In the genomic region with DNA sequence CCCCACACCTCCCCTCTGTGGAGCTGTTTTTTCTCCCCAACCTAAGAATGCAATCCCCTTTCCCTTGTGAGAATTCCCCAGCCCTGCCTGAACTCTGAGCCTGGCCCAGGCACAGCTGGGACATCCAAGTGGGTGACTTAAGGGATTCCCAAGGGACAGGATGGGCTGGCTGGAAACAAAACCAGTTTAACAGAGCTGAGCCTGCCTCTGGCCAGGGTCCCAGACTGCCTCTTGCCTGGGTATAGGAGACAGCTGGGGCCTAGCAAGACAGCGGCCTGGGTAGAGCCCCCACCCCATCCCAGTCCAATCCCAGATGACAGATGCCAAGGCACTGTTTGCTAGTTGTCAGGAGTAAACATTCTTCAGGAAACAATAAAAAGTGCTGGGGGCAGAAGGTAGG, we compare ENCODE assay signal across 16 mouse cellular contexts. TPM values are rescaled to one million over a fixed set of nuclear protein-coding genes. Genes with fewer than 3 reads are reported as not detected.
DNase-seq lines count a peak whose midpoint lies in the region; ATAC-seq and TF ChIP-seq lines count a peak whose summit lies in the region.
"Had no signal": no experiment of that assay in that cellular context is flagged by ENCODE, and none has a peak within 500 bp of the region (broad histone marks: within the 10 kb centered on the region; RNA-seq: fewer than 3 reads in every experiment).

No protein-coding gene starts in this region.

- H3K4me2 ChIP-seq in hindbrain, postnatal 0 days (ENCODE audit: low read depth, low read length), result no peak overlapping the region
- H3K4me2 ChIP-seq in hindbrain, embryonic 12.5 days (replicated peaks), result no peak overlapping the region
- H3K4me2 ChIP-seq in neural tube, embryonic 13.5 days, result no peak overlapping the region
- H3K4me2 ChIP-seq: liver, embryonic 11.5 days had no signal

- no peak overlapping the region for H3K9ac ChIP-seq in hindbrain, postnatal 0 days (replicated peaks; ENCODE audit: low read length)
- H3K9ac ChIP-seq in hindbrain, embryonic 12.5 days, result no peak overlapping the region
- no peak overlapping the region for H3K9ac ChIP-seq in neural tube, embryonic 13.5 days

- ATAC-seq in hindbrain, postnatal 0 days, result peak; percentile 35; the same call in 1 of the 2 replicates
- no peak for ATAC-seq in hindbrain, embryonic 12.5 days (ENCODE audit: low FRiP score)
- no peak for ATAC-seq in neural tube, embryonic 13.5 days (ENCODE audit: low read depth)
- ATAC-seq: intestine, postnatal 0 days had no signal

- H3K27me3 ChIP-seq in hindbrain, postnatal 0 days (ENCODE audit: insufficient read depth, low read length), result no peaks in the 10 kb centered on the region
- H3K27me3 ChIP-seq in hindbrain, embryonic 12.5 days, result peaks cover 21% of the 10 kb centered on the region
- peaks cover 16% of the 10 kb centered on the region; the same call in 1 of the 2 replicates for H3K27me3 ChIP-seq in neural tube, embryonic 13.5 days

- WGBS in hindbrain, postnatal 0 days, result 18% methylated on average over 1 of the region's 1 CpGs
- WGBS in hindbrain, embryonic 12.5 days, result 71% methylated on average over 1 of the region's 1 CpGs
- WGBS in neural tube, embryonic 13.5 days, result 63% methylated on average over 1 of the region's 1 CpGs

- H3K36me3 ChIP-seq in hindbrain, postnatal 0 days (ENCODE audit: insufficient read depth, low read length), result no peaks in the 10 kb centered on the region
- no peaks in the 10 kb centered on the region for H3K36me3 ChIP-seq in hindbrain, embryonic 12.5 days
- no peaks in the 10 kb centered on the region for H3K36me3 ChIP-seq in neural tube, embryonic 13.5 days

- no peak overlapping the region for H3K4me3 ChIP-seq in hindbrain, postnatal 0 days (ENCODE audit: low read length)
- H3K4me3 ChIP-seq in hindbrain, embryonic 12.5 days, result no peak overlapping the region
- no peak overlapping the region for H3K4me3 ChIP-seq in neural tube, embryonic 13.5 days
- H3K4me3 ChIP-seq: heart, adult 2 months; megakaryocyte, embryonic 14.5 days had no signal

- DNase-seq in adrenal gland, postnatal 25 days, result peak; percentile 30
- DNase-seq in adrenal gland, postnatal 4 days (ENCODE audit: low spot score in 2 of 2), result no peak
- peak; percentile 75 for DNase-seq in hindbrain, postnatal 0 days (ENCODE audit: low spot score)
- DNase-seq in neural tube, embryonic 10.5 days (ENCODE audit: extremely low spot score, low spot score), result no peak
- no peak for DNase-seq in right cerebral cortex, adult 2 months (ENCODE audit: low spot score in 2 of 2)
- DNase-seq in embryo, embryonic 9.5 days (ENCODE audit: extremely low spot score), result no peak
- DNase-seq: heart, adult 2 months; heart, postnatal 10 days; retina, postnatal 1 day; thymus, postnatal 25 days had no signal

- H3K9me3 ChIP-seq in hindbrain, postnatal 0 days (ENCODE audit: low read length), result no peaks in the 10 kb centered on the region
- H3K9me3 ChIP-seq in hindbrain, embryonic 12.5 days (replicated peaks), result no peaks in the 10 kb centered on the region
- H3K9me3 ChIP-seq in neural tube, embryonic 13.5 days, result no peaks in the 10 kb centered on the region
- H3K9me3 ChIP-seq: megakaryocyte, embryonic 14.5 days had no signal

- H3K4me1 ChIP-seq in hindbrain, postnatal 0 days (ENCODE audit: insufficient read depth, low read length), result peaks cover 11% of the 10 kb centered on the region
- H3K4me1 ChIP-seq in hindbrain, embryonic 12.5 days, result peaks cover 13% of the 10 kb centered on the region
- peaks cover 19% of the 10 kb centered on the region for H3K4me1 ChIP-seq in neural tube, embryonic 13.5 days (replicated peaks)

- H3K27ac ChIP-seq in hindbrain, postnatal 0 days, result no peak overlapping the region
- no peak overlapping the region for H3K27ac ChIP-seq in hindbrain, embryonic 12.5 days
- H3K27ac ChIP-seq in neural tube, embryonic 13.5 days (replicated peaks), result 0 out of 2 replicates have a peak overlapping the region, but pooled peaks have one; percentile 38
- H3K27ac ChIP-seq: heart, adult 2 months had no signal

- no peak for TF ChIP-seq CTCF in hindbrain, postnatal 0 days (IDR thresholded peaks at IDR 0.05; ENCODE audit: low read depth)

RNA-seq across cellular contexts. Expression of a gene that starts 15.9 kb away (rescaled TPM):
- total RNA-seq in adrenal gland, postnatal 25 days (2021), result not detected in 2 replicates
- 1 to 10 TPM; 1.2 to 1.9 TPM for total RNA-seq in adrenal gland, postnatal 4 days (2021)
- total RNA-seq in hindbrain, postnatal 0 days (2014; rRNA removed), result 2.1 TPM in 2 replicates
- polyA plus RNA-seq in hindbrain, postnatal 0 days (2015; fragmentation: Nextera tagmentation; extraction: Ambion mirVana), result 1.7 and 1.8 TPM in 2 replicates
- 0.35 and 0.48 TPM in 2 replicates for polyA plus RNA-seq in hindbrain, embryonic 12.5 days (2016; fragmentation: Nextera tagmentation; extraction: Ambion mirVana)
- polyA plus RNA-seq in neural tube, embryonic 13.5 days (2015; fragmentation: Nextera tagmentation; extraction: Ambion mirVana), result 0.56 and 0.68 TPM in 2 replicates
- total RNA-seq: common myeloid progenitor, adult 5-6 weeks; heart, adult 2 months had no signal
- polyA plus RNA-seq: liver, embryonic 11.5 days had no signal

RNA-seq across cellular contexts. Expression of a gene that starts 57.5 kb away (rescaled TPM):
- total RNA-seq in adrenal gland, postnatal 25 days (2021), result 3.9 TPM in 2 replicates
- 1 to 10 TPM; 5.5 to 5.6 TPM for total RNA-seq in adrenal gland, postnatal 4 days (2021)
- 38.3 and 62.9 TPM in 2 replicates for total RNA-seq in hindbrain, postnatal 0 days (2014; rRNA removed)
- 80.0 and 85.1 TPM in 2 replicates for polyA plus RNA-seq in hindbrain, postnatal 0 days (2015; fragmentation: Nextera tagmentation; extraction: Ambion mirVana)
- polyA plus RNA-seq in hindbrain, embryonic 12.5 days (2016; fragmentation: Nextera tagmentation; extraction: Ambion mirVana), result 11.0 and 13.4 TPM in 2 replicates
- polyA plus RNA-seq in neural tube, embryonic 13.5 days (2015; fragmentation: Nextera tagmentation; extraction: Ambion mirVana), result 29.6 and 32.1 TPM in 2 replicates
- total RNA-seq: common myeloid progenitor, adult 5-6 weeks had no signal

Comparison
In these comparisons a context has a peak if more than half of its experiments do, and no peak if none do; other contexts are left out.
1. DNase-seq: peak in adrenal gland, postnatal 25 days (single experiment) and hindbrain, postnatal 0 days (single experiment); none in adrenal gland, postnatal 4 days (0 of 2), neural tube, embryonic 10.5 days (single experiment), right cerebral cortex, adult 2 months (0 of 2) and embryo, embryonic 9.5 days (single experiment).